11 mouse cellular contexts compared by ENCODE assay signal in the genomic region with DNA sequence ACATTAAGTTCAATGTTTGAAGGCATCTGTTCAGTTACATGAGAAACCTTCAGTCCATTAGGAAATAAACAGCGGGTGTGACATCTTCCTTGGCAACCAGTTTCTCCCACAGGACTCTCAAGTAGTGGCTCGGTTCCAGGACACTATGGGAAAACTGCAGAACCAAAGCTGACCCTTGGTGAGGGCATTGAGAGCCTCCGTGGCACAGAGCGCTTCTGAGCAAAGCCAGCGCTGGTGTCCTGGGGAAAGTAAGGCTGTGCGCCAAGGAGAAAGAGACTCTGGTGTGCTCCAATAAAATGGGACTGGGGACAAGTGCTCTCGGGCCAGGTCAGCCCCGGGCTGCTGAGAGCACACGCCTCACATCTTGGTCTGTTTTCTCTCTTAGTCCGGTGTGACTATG.
A peak's percentile ranks its signal among the peaks of the same experiment; 100 is the strongest.
DNase-seq lines count a peak whose midpoint lies in the region; ATAC-seq and TF ChIP-seq lines count a peak whose summit lies in the region.
"Had no signal": no experiment of that assay in that cellular context is flagged by ENCODE, and none has a peak within 500 bp of the region (broad histone marks: within the 10 kb centered on the region; RNA-seq: fewer than 3 reads in every experiment).

No protein-coding gene starts in this region.

- H3K4me2 ChIP-seq in stomach, embryonic 16.5 days (ENCODE audit: low read depth, low read length) = no peak overlapping the region
- H3K4me2 ChIP-seq in stomach, postnatal 0 days (replicated peaks; ENCODE audit: low read depth) = no peak overlapping the region

- H3K4me1 ChIP-seq in kidney, adult 2 months (ENCODE audit: control insufficient read depth, insufficient read depth, low read length) = no peaks in the 10 kb centered on the region
- H3K4me1 ChIP-seq in stomach, embryonic 16.5 days (ENCODE audit: control insufficient read depth, insufficient read depth, low read length) = no peaks in the 10 kb centered on the region
- no peaks in the 10 kb centered on the region for H3K4me1 ChIP-seq in stomach, postnatal 0 days (replicated peaks; ENCODE audit: control insufficient read depth, insufficient read depth)

- no peak for TF ChIP-seq CTCF in kidney, adult 2 months (conservative IDR thresholded peaks at IDR 0.05; ENCODE audit: insufficient read depth, insufficient read length, low read depth, low read length)
- no peak for TF ChIP-seq CTCF in stomach, postnatal 0 days (IDR thresholded peaks at IDR 0.05; ENCODE audit: low read depth)

- H3K9ac ChIP-seq in stomach, embryonic 16.5 days (ENCODE audit: low read length) = no peak overlapping the region
- no peak overlapping the region for H3K9ac ChIP-seq in stomach, postnatal 0 days (ENCODE audit: low read length)

- no peak for TF ChIP-seq POLR2A in kidney, adult 2 months (IDR thresholded peaks at IDR 0.05; ENCODE audit: low read depth, low read length)

- peak; percentile 11 for DNase-seq in adrenal gland, adult 2 months
- no peak for DNase-seq in adrenal gland, postnatal 4 days (ENCODE audit: low spot score in 2 of 2)
- peak; percentile 3 for DNase-seq in kidney, adult 2 months
- DNase-seq in kidney, adult 11 months = no peak
- DNase-seq in stomach, postnatal 0 days (ENCODE audit: low spot score) = no peak
- no peak for DNase-seq in thymus, postnatal 0 days (ENCODE audit: low spot score)
- no peak for DNase-seq in spleen, postnatal 14 days (ENCODE audit: low spot score in 2 of 2)
- DNase-seq: embryo, embryonic 11 days had no signal

- H3K9me3 ChIP-seq in stomach, embryonic 16.5 days (replicated peaks; ENCODE audit: control insufficient read depth, low read length) = no peaks in the 10 kb centered on the region
- H3K9me3 ChIP-seq in stomach, postnatal 0 days (ENCODE audit: control insufficient read depth, low read length) = no peaks in the 10 kb centered on the region

- no peak for ATAC-seq in stomach, embryonic 16.5 days (ENCODE audit: insufficient read depth, low FRiP score)
- no peak for ATAC-seq in stomach, postnatal 0 days (ENCODE audit: low FRiP score, low TSS enrichment)
- ATAC-seq: intestine, embryonic 16.5 days had no signal

- no peaks in the 10 kb centered on the region for H3K36me3 ChIP-seq in kidney, adult 2 months (ENCODE audit: control insufficient read depth, insufficient read depth, low read length)
- no peaks in the 10 kb centered on the region for H3K36me3 ChIP-seq in stomach, embryonic 16.5 days (ENCODE audit: control insufficient read depth, insufficient read depth, low read length)
- H3K36me3 ChIP-seq in stomach, postnatal 0 days (ENCODE audit: control insufficient read depth, insufficient read depth, low read length) = no peaks in the 10 kb centered on the region

- H3K4me3 ChIP-seq in kidney, adult 2 months (ENCODE audit: insufficient read depth, low read depth, low read length) = no peak overlapping the region
- no peak overlapping the region for H3K4me3 ChIP-seq in stomach, embryonic 16.5 days (replicated peaks; ENCODE audit: low read length)
- H3K4me3 ChIP-seq in stomach, postnatal 0 days (ENCODE audit: low read depth, low read length) = no peak overlapping the region

- WGBS in kidney, adult 2 months = 78% methylated on average over 10 of the region's 10 CpGs
- WGBS in stomach, embryonic 16.5 days = 81% methylated on average over 10 of the region's 10 CpGs
- 81% methylated on average over 10 of the region's 10 CpGs for WGBS in stomach, postnatal 0 days

- no peak for TF ChIP-seq EP300 in stomach, postnatal 0 days (optimal IDR thresholded peaks at IDR 0.05)

- H3K27me3 ChIP-seq in kidney, adult 2 months (replicated peaks; ENCODE audit: control insufficient read depth, insufficient read depth, low read length) = no peaks in the 10 kb centered on the region; the same call in 1 of the 2 replicates
- H3K27me3 ChIP-seq in stomach, embryonic 16.5 days (ENCODE audit: control insufficient read depth, insufficient read depth, low read length) = no peaks in the 10 kb centered on the region
- H3K27me3 ChIP-seq in stomach, postnatal 0 days (ENCODE audit: control insufficient read depth, insufficient read depth, low read length) = no peaks in the 10 kb centered on the region

- H3K27ac ChIP-seq in kidney, adult 2 months (ENCODE audit: insufficient read depth, low read depth, low read length) = no peak overlapping the region
- peak overlapping the region; percentile 21; the same call in 1 of the 2 replicates for H3K27ac ChIP-seq in stomach, embryonic 16.5 days (ENCODE audit: low read length)
- no peak overlapping the region for H3K27ac ChIP-seq in stomach, postnatal 0 days (replicated peaks)
- H3K27ac ChIP-seq: macrophage had no signal

Comparison
In these comparisons a context has a peak if more than half of its experiments do, and no peak if none do; other contexts are left out.
1. DNase-seq: peak in adrenal gland, adult 2 months (single experiment) and kidney, adult 2 months (single experiment); none in adrenal gland, postnatal 4 days (0 of 2), kidney, adult 11 months (single experiment), stomach, postnatal 0 days (single experiment), thymus, postnatal 0 days (single experiment) and spleen, postnatal 14 days (0 of 2).